Mouse (Mus musculus) layer of hippocampus, postnatal 25 days (tissue): ENCODE measurements at regions not wholly inside any gene's neighbourhood (a gene's known extent, or its start where the extent isn't known, plus 50 kb on each side); places are given as distances from the start of the nearest gene placed in this dataset.
A peak's percentile ranks its signal among the peaks of the same experiment; 100 is the strongest.
"Not testable (repeated sequence)": the region's sequence is repeated elsewhere in the genome, so short reads cannot be mapped to it uniquely, and the experiment has no call there.

Source experiments
- DNase-seq, 2 experiments: peaks; one replicate each; pipeline ENCODE4 v3.0.0; 2022; ENCODE audit warnings: mixed read lengths in 2 of 2, low spot score in 1 of 2; ENCODE audit errors: extremely low spot score in 1 of 2

DNA sequence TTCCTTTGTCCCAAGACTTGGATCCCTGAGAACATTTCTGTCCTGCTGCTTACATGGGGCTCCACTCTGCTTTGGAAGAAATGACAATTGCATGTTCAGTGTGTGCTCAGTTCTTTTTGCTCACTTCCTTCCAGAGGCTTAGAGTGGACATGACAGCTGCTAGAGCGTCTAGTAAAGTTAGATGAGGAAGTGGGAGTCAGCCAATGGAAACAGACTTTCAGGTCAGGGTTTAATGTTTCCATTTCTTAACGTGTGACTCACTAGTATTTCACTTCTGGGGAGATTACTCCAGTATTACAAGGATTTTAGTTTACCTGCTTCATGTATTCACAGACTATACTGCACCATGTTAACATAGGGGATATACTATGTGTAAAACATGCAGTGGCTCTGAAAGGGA is 759.3 kb upstream of the Gm38303 start:
- DNase-seq, result no peak

DNA sequence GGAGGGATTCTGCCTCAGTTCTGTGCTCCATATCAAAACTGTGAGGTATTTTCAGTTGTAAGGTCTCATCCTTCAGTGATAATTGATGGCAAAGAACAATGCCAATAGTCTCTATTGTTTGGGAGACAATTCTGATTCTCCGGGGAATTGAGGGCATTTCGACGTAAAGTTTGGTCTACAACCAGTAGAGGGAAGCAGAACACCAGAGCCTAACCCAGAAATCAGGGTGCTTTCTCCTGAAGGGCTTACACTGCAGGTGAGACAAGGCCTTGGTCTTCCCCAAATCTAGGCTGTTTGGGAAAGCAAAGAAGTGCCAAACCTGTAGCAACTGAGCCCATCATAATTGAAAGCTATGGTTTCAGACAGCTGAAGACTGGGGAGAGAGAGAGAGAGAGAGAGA is 758.7 kb upstream of the Gm38303 start:
- no peak for DNase-seq

- DNase-seq, result no peak
Observed at GRCm38 (mm10) chr3:11083291-11083690, 747.8 kb upstream of the Gm38303 start.

DNA sequence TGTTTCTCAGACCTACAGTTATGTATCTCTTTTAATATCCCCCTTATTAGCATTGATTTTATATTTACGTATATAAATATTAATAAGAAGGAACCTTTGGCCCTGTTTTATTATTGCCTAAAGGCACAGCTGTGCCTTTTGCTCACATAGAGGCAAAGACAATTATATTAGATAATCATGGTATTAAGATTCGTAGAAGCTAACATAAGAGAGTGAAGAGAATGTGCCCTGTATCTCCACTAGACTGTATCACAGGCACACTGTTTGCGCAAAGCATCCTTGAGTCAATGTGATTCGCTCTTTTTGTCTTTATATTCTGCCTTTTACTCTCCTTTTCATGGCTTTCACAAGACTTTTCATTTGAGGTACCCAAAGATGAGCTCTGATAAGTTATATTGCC is 738.5 kb upstream of the Gm38303 start:
- DNase-seq, result no peak

- no peak for DNase-seq
Observed at GRCm38 (mm10) chr3:11034995-11035769, 699.7 kb upstream of the Gm38303 start.

GRCm38 (mm10) chr3:11029991-11030390 is 694.5 kb upstream of the Gm38303 start:
- no peak for DNase-seq

GRCm38 (mm10) chr3:11024422-11024821 is 688.9 kb upstream of the Gm38303 start:
- DNase-seq, result peak in 1 of 2 experiments; percentile 5

DNA sequence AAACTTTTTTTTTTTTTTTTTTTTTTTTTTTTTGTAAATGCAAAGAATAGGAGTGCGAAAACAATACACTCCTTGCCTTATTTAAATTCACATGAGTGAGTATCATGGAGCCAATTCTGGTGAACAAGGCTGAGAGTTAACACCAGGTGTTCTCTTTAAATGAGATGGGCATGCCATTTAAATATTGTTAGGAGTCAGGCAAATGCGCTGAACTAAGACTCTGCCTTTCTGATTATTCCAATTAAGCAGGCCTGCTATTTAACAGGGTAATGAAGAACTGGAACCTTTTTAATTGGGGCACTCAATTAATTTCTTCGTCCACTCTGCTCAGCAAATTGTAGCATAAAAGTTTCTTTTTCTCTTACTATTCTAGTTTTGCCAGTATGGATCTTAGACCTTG is 684.6 kb upstream of the Gm38303 start:
- no peak for DNase-seq

DNA sequence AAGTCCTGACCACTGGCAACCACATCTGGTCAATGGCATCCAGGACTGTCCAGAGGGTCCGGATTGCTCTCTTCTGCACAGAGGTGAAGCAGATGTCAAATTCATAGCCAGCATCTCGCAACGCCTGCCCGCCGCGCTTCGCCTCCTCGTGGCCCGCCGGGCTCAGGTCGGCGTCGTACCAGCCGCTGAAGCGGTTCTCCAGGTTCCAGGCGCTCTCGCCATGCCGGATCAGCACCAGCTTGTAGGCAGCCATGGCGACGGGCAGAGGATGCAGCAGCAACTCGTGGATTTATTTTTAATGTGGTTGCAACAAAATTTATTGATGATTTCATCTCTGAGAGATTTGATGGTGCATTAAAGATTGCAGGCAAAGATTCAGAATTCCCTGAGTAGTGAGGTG is 679.4 kb upstream of the Gm38303 start:
- DNase-seq, result not testable (repeated sequence)

GRCm38 (mm10) chr3:11007363-11007762 is 671.9 kb upstream of the Gm38303 start:
- no peak for DNase-seq

- no peak for DNase-seq
Observed at GRCm38 (mm10) chr3:11006531-11007269, 671.2 kb upstream of the Gm38303 start.

DNA sequence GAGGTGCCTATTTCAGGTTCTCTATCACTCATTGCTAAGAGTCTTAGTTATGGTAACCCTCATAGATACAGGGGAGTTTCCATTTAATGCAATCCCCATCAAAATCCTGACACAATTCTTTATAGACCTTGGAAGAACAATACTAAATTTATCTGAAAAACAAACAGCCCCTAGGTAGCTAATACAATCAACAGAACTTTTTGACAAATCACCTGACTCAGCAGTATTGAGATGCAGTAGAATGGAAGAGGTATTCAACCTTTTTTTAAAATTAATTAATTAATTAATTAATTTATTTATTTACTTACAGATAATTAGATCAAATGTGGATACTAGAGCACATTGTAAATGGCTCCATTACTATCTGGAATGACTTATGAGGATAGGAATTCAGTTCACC is 643.5 kb upstream of the Gm38303 start:
- DNase-seq, result no peak

GRCm38 (mm10) chr3:10974429-10974828 is 638.9 kb upstream of the Gm38303 start:
- no peak for DNase-seq

- DNase-seq, result no peak
Observed at GRCm38 (mm10) chr3:10952583-10952982, 617.1 kb upstream of the Gm38303 start.

GRCm38 (mm10) chr3:10917056-10917455 is 581.6 kb upstream of the Gm38303 start:
- DNase-seq, result no peak

DNA sequence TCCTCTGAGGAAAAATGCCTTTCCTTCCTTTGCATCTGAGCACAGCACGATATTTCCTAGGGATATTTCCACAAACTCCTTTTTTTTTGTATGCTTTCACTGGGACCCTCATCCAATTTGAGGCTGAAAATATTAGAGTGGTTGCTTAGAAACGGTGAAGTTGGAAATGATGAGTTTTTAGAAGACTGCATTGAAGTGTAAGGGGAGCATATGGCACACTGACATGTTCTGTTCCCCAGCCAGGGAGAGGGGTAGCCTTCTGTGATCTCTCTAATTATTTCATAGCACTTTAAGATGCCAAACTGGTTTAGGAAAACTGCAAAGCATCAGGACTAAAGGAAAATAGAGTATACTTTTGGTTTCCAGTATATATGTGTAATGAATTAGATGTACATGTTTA is 556.5 kb upstream of the Gm38303 start:
- no peak for DNase-seq
